Mouse (Mus musculus) brain, embryonic 14.5 days (tissue): ENCODE data around the gene Zfp3.

Experiments used
- CTCF ChIP-seq: fragments of 200-500 bp; IDR thresholded peaks from 2 replicates; pipeline ENCODE4 v1.5.1; 2012; ENCODE audit warnings: inconsistent platforms, mild to moderate bottlenecking, moderate library complexity, borderline replicate concordance; ENCODE audit not compliant: insufficient read depth, insufficient read length; ENCODE audit errors: extremely low read depth
- POLR2A ChIP-seq: fragments of 200-500 bp; IDR thresholded peaks from 2 replicates; pipeline ENCODE4 v1.6.1; 2012; ENCODE audit warnings: mild to moderate bottlenecking, inconsistent platforms, borderline replicate concordance; ENCODE audit not compliant: poor library complexity, insufficient read depth, insufficient read length, severe bottlenecking; ENCODE audit errors: extremely low read depth

DNA sequence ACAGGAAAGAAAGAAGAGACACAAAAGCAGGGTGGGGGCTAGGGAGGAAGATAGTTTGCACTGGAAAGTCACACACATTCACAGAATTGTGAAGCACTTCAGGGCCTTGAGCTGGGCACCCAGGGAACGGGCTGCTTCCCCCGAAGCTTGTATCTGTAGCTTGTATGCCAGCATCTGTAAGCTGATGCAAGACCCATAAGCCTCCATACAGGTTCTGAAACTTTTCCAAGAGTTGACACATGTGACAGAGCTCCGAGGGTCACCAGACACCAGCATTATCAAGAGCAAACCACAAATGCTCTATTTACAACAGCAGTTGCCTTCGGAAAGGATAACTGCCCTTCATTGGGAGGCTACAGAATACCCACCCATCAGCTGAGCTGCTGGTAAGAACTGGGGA is 43.6 kb downstream of the Zfp3 start:
- TF ChIP-seq POLR2A (no peak), CTCF (no peak)
